Mouse (Mus musculus): ENCODE results near the gene Nle1. TPM values are rescaled to one million over a fixed set of nuclear protein-coding genes. Genes with fewer than 3 reads are reported as not detected.

Nle1 gene
- polyA plus RNA-seq (2017; shearing (Covaris generic)): 44.2 TPM

GRCm38 (mm10) chr11:82907651-82908607 is at the start of gene Nle1:
Gene Nle1, minus strand, starts transcription at chr11:82908411.

GRCm38 (mm10) chr11:82950736-82951481 is 42.7 kb upstream of the Nle1 start, which contains the start of gene Slfn5:
Gene Slfn5, plus strand, starts transcription at chr11:82951349.

GRCm38 (mm10) chr11:82910250-82910649 is 2.0 kb upstream of the Nle1 start, which contains the start of gene Unc45b:
Gene Unc45b, plus strand, starts transcription at chr11:82910550.

GRCm38 (mm10) chr11:82891936-82892335 is 16.3 kb downstream of the Nle1 start, which contains the start of gene Fndc8:
Gene Fndc8, plus strand, starts transcription at chr11:82892124.

GRCm38 (mm10) chr11:82890342-82890762 is 17.9 kb downstream of the Nle1 start, which contains the start of gene Rad51d:
Gene Rad51d, minus strand, starts transcription at chr11:82890614.

GRCm38 (mm10) chr11:82871031-82871446 is 37.2 kb downstream of the Nle1 start, which contains the start of gene Rffl:
Gene Rffl, minus strand, starts transcription at chr11:82871210.

Other genes with a start within 250 kb of the Nle1 start
- gene Cct6b, start 144.1 kb downstream of the Nle1 start, polyA plus RNA-seq (2017; shearing (Covaris generic)): 0.86 TPM
- gene Zfp830, start 144.1 kb downstream of the Nle1 start, polyA plus RNA-seq (2017; shearing (Covaris generic)): 42.0 TPM
- 40.7 TPM for gene Lig3, start 127.3 kb downstream of the Nle1 start, polyA plus RNA-seq (2017; shearing (Covaris generic))
- gene Rffl, start 37.2 kb downstream of the Nle1 start, polyA plus RNA-seq (2017; shearing (Covaris generic)): 11.4 TPM
- 40.0 TPM for gene Rad51d, start 17.8 kb downstream of the Nle1 start, polyA plus RNA-seq (2017; shearing (Covaris generic))
- gene Fndc8, start 16.3 kb downstream of the Nle1 start, polyA plus RNA-seq (2017; shearing (Covaris generic)): not detected
- not detected for gene Unc45b, start 2.1 kb upstream of the Nle1 start, polyA plus RNA-seq (2017; shearing (Covaris generic))
- gene Slfn5, start 42.9 kb upstream of the Nle1 start, polyA plus RNA-seq (2017; shearing (Covaris generic)): 56.4 TPM
- gene Slfn9, start 83.4 kb upstream of the Nle1 start, polyA plus RNA-seq (2017; shearing (Covaris generic)): 16.9 TPM
- 149 TPM for gene Slfn8, start 112.4 kb upstream of the Nle1 start, polyA plus RNA-seq (2017; shearing (Covaris generic))
- gene Slfn2, start 156.7 kb upstream of the Nle1 start, polyA plus RNA-seq (2017; shearing (Covaris generic)): 826 TPM
- gene Slfn1, start 208.4 kb upstream of the Nle1 start, polyA plus RNA-seq (2017; shearing (Covaris generic)): 312 TPM

Measured in CD4-positive, CD25-positive, alpha-beta regulatory T cell, adult 9 weeks (primary cell).